Mouse (Mus musculus) forebrain, embryonic 15.5 days (tissue): ENCODE data around the gene Klhl32. TPM values are rescaled to one million over a fixed set of nuclear protein-coding genes. Genes with fewer than 3 reads are reported as not detected.
"Not testable (repeated sequence)": the region's sequence is repeated elsewhere in the genome, so short reads cannot be mapped to it uniquely, and the experiment has no call there.

Experiments
- ATAC-seq: fragments of 200-750 bp; cut with Nextera tagmentation; replicated peaks from 2 replicates; pipeline ENCODE4 v1.8.0; 2017; ENCODE audit warnings: mild to moderate bottlenecking, moderate TSS enrichment, moderate library complexity
- H3K27ac ChIP-seq: fragments of 300-500 bp; sonication (generic); replicated peaks from 2 replicates; pipeline ENCODE4 v1.5.1; 2015; ENCODE audit warnings: mild to moderate bottlenecking, inconsistent platforms
- H3K27me3 ChIP-seq: fragments of 300-500 bp; sonication (generic); 2 replicates; pipeline ENCODE4 v1.6.1; 2015; ENCODE audit warnings: inconsistent platforms
- H3K36me3 ChIP-seq: fragments of 300-500 bp; sonication (generic); 2 replicates; pipeline ENCODE4 v1.6.1; 2015; ENCODE audit warnings: mild to moderate bottlenecking, inconsistent platforms
- H3K4me1 ChIP-seq: fragments of 300-500 bp; sonication (generic); 2 replicates; pipeline ENCODE4 v1.6.1; 2015; ENCODE audit warnings: inconsistent platforms
- H3K4me2 ChIP-seq: fragments of 300-500 bp; sonication (generic); replicated peaks from 2 replicates; pipeline ENCODE4 v1.6.1; 2015; ENCODE audit warnings: mild to moderate bottlenecking, inconsistent platforms
- H3K4me3 ChIP-seq: fragments of 300-500 bp; sonication (generic); 2 replicates; pipeline ENCODE4 v1.5.1; 2015; ENCODE audit warnings: mild to moderate bottlenecking, inconsistent platforms
- H3K9ac ChIP-seq: fragments of 300-500 bp; sonication (generic); replicated peaks from 2 replicates; pipeline ENCODE4 v1.6.1; 2015; ENCODE audit warnings: mild to moderate bottlenecking, inconsistent platforms
- H3K9me3 ChIP-seq: fragments of 300-500 bp; sonication (generic); 2 replicates; pipeline ENCODE4 v1.6.1; 2016; ENCODE audit warnings: inconsistent platforms
- WGBS: fragments of 180-500 bp; shearing (Covaris S2); methylation state at CpG from one replicate; pipeline ENCODE4 v1.1.7; 2015; ENCODE audit warnings: mixed read lengths; 5-methylcytosine and 5-hydroxymethylcytosine counted together
- polyA plus RNA-seq: library from polyadenylated mRNA; unstranded; fragments of >200 nt; fragmentation: Nextera tagmentation; extraction: Ambion mirVana; gene quantifications from 2 replicates; pipeline ENCODE4 v1.2.1, GENCODE M21; 2015

Gene Klhl32
- polyA plus RNA-seq = 19.0 and 23.0 TPM in 2 replicates

DNA sequence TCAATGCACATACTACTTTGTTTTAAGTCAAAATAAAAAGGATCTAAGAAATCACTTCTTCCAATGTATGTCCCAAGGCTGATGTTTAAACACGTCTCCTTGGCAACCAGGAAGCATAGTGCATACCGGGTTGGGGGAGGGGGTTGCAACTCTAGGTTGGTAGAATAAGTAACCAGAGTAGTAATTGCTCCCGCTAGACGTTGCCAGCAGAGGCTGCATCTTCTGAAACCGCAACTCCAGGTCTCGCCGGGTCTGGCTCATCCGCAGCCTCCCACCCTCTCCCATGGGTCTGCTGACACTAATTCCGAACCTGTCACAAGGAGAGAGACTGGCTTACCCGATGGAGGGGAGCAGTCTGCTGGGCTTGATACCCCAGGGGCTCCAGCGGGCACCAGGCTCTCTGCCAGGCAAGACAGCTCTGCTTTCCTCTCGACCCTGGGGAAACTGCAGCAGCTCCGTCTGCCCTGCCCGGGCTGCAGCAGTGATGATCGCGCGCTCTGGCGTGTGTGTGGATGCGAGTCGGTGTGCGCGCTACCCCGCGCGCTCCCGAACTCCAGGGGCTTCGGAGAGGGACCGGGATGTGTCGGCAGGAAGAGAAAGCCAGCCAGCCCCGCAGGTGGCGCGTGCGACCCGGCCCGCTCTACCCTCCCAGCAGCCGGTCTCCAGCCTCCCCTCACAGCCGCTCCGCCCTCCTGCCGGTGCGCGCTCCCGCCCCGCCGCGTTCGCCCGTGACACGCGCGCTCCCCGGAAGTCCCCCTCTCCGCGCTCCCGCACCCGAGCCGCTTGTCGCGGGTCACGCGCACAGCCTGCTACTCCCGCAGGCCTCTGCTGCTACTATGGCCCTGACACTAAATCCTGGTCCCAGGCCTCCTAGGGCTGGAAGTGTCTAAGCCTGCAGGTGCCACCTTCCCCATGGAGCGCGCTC is at the start of gene Klhl32:
Gene Klhl32, minus strand, starts transcription at position 724 of the 925 bp plus-strand sequence.
- Histone ChIP-seq H3K36me3 (no peaks in the 10 kb centered on the region), H3K27ac (peak within 1 kb of the TSS; percentile 95), H3K4me2 (peak within 1 kb of the TSS; percentile 53), H3K4me3 (peak within 1 kb of the TSS; percentile 56), H3K4me1 (peaks cover 19% of the 10 kb centered on the region), H3K9me3 (no peaks in the 10 kb centered on the region), H3K9ac (peak within 1 kb of the TSS; percentile 58), H3K27me3 (no peaks in the 10 kb centered on the region)
- ATAC-seq = peak; percentile 95
- WGBS = under 1% methylated on average over 57 of the region's 63 CpGs

DNA sequence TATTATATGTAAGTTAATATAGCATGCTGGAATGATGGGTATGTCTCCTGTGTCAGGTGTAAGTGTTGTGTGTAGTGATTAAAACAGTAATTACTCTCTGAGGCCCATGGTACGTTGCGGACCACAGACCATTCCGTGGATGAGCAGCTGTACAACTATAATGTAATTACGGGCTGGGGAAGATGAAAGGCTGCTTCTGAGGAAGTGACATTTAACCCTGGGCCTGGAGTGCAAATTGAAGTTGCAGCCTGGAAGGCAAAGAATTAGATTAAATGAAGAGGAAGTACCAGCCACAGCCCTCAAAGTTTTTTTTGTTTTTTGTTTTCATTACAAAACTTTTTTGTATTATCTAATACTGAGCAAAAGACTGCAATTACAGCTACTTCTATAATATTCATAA is 48.2 kb upstream of the Klhl32 start:
- H3K27ac ChIP-seq = no peak overlapping the region
- WGBS = 32% methylated on average over 4 of the region's 4 CpGs
- H3K27me3 ChIP-seq = no peaks in the 10 kb centered on the region
- H3K9ac ChIP-seq = peak overlapping the region; percentile 66; the same call in 1 of the 2 replicates
- peaks cover 23% of the 10 kb centered on the region for H3K36me3 ChIP-seq
- ATAC-seq = no peak
- peak overlapping the region; percentile 75 for H3K4me2 ChIP-seq
- H3K4me3 ChIP-seq = peak overlapping the region; percentile 67
- no peaks in the 10 kb centered on the region for H3K9me3 ChIP-seq
- H3K4me1 ChIP-seq = peaks cover 14% of the 10 kb centered on the region

GRCm38 (mm10) chr4:24898636-24899035 is 47.7 kb upstream of the Klhl32 start:
- H3K27me3 ChIP-seq = no peaks in the 10 kb centered on the region
- H3K4me3 ChIP-seq = peak overlapping the region; percentile 67
- no peaks in the 10 kb centered on the region for H3K9me3 ChIP-seq
- H3K27ac ChIP-seq = no peak overlapping the region
- H3K36me3 ChIP-seq = peaks cover 23% of the 10 kb centered on the region
- WGBS = 27% methylated on average over 8 of the region's 8 CpGs
- peak overlapping the region; percentile 75 for H3K4me2 ChIP-seq
- peak overlapping the region; percentile 66 for H3K9ac ChIP-seq
- ATAC-seq = no peak
- peaks cover 14% of the 10 kb centered on the region for H3K4me1 ChIP-seq

DNA sequence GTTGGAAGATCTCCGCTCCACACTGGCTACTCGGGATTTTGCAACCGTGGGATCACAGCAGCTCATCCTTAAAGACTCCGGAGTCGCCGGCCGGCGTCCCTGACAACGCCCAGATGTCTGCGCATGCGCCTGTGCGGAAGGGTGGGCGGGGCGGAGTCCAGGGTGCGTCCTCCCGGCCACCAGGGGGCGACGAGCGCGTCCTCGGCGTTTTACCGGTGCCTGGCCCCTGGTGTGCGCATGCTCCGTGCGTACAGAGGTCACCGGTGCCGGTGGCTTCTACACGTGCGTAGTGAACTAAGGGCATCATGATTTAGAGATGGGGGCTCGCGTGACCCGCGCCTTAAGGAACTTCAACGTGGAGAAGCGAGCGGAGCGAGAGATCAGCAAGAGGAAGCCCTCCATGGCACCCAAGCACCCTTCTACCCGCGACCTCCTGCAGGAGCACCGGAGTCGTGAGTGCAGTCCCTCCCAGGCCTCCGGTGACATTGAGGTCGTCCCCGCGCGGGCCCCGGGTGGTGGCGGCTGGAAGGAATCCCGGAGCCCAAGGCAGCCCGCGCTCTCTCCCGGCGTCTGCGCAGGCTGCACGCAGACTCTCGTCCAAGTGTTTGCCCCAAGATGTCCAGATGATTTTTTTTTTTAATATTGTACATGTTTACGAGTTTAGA is 47.1 kb upstream of the Klhl32 start, which contains the start of gene Ndufaf4:
Gene Ndufaf4, plus strand, starts transcription at position 233 of the 665 bp plus-strand sequence.
- H3K27ac ChIP-seq = peak within 1 kb of the TSS; percentile 22; the same call in 1 of the 2 replicates
- peak; percentile 98 for ATAC-seq
- under 1% methylated on average over 58 of the region's 58 CpGs for WGBS

GRCm38 (mm10) chr4:24897351-24897750 is 46.4 kb upstream of the Klhl32 start:
- Histone ChIP-seq H3K27ac (0 out of 2 replicates have a peak overlapping the region, but pooled peaks have one; percentile 11), H3K9ac (peak overlapping the region; percentile 53), H3K4me2 (peak overlapping the region; percentile 75), H3K9me3 (no peaks in the 10 kb centered on the region), H3K27me3 (no peaks in the 10 kb centered on the region), H3K4me1 (peaks cover 14% of the 10 kb centered on the region), H3K4me3 (peak overlapping the region; percentile 67), H3K36me3 (peaks cover 13% of the 10 kb centered on the region)
- 16% methylated on average over 7 of the region's 7 CpGs for WGBS
- ATAC-seq = peak; percentile 59

More for the DNA sequence above, 47.1 kb upstream of the Klhl32 start, which contains the start of gene Ndufaf4:
- Histone ChIP-seq H3K27me3 (no peaks in the 10 kb centered on the region), H3K4me1 (peaks cover 14% of the 10 kb centered on the region), H3K4me2 (peak within 1 kb of the TSS; percentile 75), H3K9ac (peak within 1 kb of the TSS; percentile 66), H3K4me3 (peak within 1 kb of the TSS; percentile 67), H3K36me3 (peaks cover 18% of the 10 kb centered on the region), H3K9me3 (no peaks in the 10 kb centered on the region)

- Histone ChIP-seq H3K27ac (no peak overlapping the region), H3K4me1 (peaks cover 14% of the 10 kb centered on the region), H3K36me3 (peaks cover 10% of the 10 kb centered on the region), H3K4me3 (no peak overlapping the region), H3K9ac (no peak overlapping the region), H3K9me3 (no peaks in the 10 kb centered on the region), H3K4me2 (peak overlapping the region; percentile 75), H3K27me3 (no peaks in the 10 kb centered on the region)
- 0 out of 2 replicates have a peak, but pooled peaks have one; percentile 24 for ATAC-seq
- 0% methylated on average over 1 of the region's 1 CpGs for WGBS
Observed at GRCm38 (mm10) chr4:24896829-24897228, 45.9 kb upstream of the Klhl32 start.

DNA sequence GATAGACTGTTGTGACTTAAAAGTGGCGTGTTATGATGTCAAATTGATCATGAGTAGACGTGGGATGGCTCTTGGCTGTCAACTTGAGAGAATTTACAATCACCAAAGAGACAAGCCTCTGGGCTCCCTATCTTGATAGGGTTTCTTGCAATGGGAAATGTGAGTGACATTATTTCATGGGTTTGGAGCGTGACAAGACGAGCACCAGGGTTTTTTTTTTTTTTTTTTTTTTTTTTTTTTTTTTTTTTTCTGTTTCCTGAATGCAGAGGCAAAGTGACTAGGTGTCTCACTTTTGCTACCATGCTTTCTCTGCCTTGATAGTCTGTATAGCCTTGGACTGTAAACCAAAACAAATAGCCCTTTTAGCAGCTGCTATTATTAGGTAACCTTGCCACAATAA is 43.7 kb upstream of the Klhl32 start:
- peaks cover 14% of the 10 kb centered on the region for H3K4me1 ChIP-seq
- H3K27ac ChIP-seq = no peak overlapping the region
- no peaks in the 10 kb centered on the region for H3K27me3 ChIP-seq
- no peaks in the 10 kb centered on the region for H3K9me3 ChIP-seq
- H3K4me3 ChIP-seq = no peak overlapping the region
- no peak overlapping the region for H3K4me2 ChIP-seq
- no peaks in the 10 kb centered on the region for H3K36me3 ChIP-seq
- 84% methylated on average over 4 of the region's 4 CpGs for WGBS
- no peak for ATAC-seq
- H3K9ac ChIP-seq = no peak overlapping the region

DNA sequence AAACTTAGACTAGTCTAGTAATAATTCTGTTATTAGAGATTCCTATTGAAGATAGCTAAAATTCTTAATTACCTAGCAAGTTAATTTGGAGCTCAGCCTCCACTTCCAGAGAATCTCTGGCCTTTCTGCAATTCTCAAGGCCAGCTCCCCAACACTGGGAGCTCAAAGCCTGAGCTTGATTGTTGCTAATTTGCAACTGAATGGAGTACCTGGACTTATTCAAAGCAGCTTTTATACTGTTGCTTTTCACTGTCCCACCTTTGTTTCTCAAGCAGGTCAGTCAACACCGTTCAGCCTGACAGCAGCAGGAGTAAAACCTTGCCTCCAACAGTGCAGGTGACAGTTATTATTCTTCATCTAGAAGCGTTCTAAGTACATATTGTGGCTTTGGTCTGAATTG is 41.4 kb upstream of the Klhl32 start:
- H3K36me3 ChIP-seq, ATAC-seq, H3K4me3 ChIP-seq, H3K9me3 ChIP-seq, H3K9ac ChIP-seq, H3K4me2 ChIP-seq, H3K4me1 ChIP-seq, H3K27me3 ChIP-seq, H3K27ac ChIP-seq: not testable (repeated sequence)
- 52% methylated on average over 2 of the region's 2 CpGs for WGBS

- not testable (repeated sequence) for H3K27me3 ChIP-seq, H3K4me1 ChIP-seq, H3K9ac ChIP-seq, H3K4me3 ChIP-seq, H3K4me2 ChIP-seq, ATAC-seq, H3K36me3 ChIP-seq, H3K9me3 ChIP-seq, H3K27ac ChIP-seq
- 36% methylated on average over 2 of the region's 2 CpGs for WGBS
Observed at GRCm38 (mm10) chr4:24889386-24889785, 38.5 kb upstream of the Klhl32 start.

DNA sequence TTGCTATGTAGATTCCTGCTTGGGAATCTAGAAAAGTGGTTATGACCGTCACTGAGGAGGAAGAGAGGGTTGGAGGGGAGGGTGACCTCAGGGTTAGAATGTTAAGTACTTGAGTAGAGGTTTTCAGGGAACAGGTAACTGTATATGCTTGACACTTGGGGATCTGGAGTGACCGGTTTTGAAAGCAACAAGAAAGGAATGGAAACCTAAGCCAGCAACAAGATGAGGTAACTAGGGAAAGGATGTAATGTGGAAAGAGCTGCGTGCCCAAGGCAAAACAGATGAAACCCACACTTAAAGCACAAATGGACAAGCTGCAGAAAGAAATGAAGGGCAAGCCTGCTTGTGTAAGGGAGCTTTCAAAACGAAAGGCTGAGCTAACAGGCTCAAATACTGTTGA is 18.3 kb upstream of the Klhl32 start:
- ATAC-seq = no peak
- WGBS = 84% methylated on average over 4 of the region's 4 CpGs

DNA sequence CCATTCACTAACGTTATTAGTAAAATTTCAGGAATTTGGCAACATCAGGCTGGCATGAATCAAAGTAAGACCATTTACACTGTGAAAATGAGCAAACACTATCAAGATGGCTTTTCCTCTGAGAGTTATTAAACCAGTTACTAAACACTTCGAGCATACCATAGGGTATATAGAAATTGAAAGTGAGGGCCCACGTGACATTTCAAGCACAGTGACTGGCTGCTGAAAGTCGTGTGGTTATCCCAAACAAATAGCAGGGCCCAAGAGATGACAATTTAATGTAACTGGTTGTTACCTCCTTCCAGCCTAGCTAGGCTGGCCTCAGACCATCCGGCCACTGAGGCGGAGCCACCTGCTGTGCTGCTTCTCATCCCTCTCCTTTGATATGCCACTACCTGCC is 14.8 kb upstream of the Klhl32 start:
- H3K36me3 ChIP-seq = no peaks in the 10 kb centered on the region
- no peak overlapping the region for H3K4me3 ChIP-seq
- H3K9ac ChIP-seq = no peak overlapping the region
- no peaks in the 10 kb centered on the region for H3K4me1 ChIP-seq
- H3K27ac ChIP-seq = no peak overlapping the region
- 56% methylated on average over 6 of the region's 6 CpGs for WGBS
- no peaks in the 10 kb centered on the region for H3K9me3 ChIP-seq
- H3K4me2 ChIP-seq = no peak overlapping the region
- ATAC-seq = no peak
- H3K27me3 ChIP-seq = no peaks in the 10 kb centered on the region

More for the DNA sequence above, 18.3 kb upstream of the Klhl32 start:
- Histone ChIP-seq H3K4me3 (no peak overlapping the region), H3K9ac (no peak overlapping the region), H3K36me3 (no peaks in the 10 kb centered on the region), H3K27ac (no peak overlapping the region), H3K9me3 (no peaks in the 10 kb centered on the region), H3K4me2 (no peak overlapping the region), H3K4me1 (no peaks in the 10 kb centered on the region), H3K27me3 (no peaks in the 10 kb centered on the region)

DNA sequence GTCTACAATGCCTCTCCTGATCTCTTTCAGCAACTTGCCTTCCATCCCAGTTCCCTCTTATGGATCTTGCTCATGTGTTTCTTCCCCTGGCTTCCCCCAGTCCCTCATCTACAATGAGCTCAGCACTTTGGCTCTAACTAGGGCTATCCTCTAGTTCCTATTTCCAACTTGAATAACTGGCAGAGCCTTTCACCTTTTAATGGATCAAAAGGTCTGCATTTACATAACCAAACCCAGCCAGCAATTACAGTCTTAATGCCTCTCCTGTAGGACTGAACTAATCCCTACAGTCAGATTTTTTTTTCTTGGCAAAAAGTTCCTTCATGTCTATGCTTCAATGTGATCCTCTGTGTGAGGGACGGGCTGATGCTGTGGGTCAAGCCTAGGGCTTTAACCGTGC is 3.5 kb downstream of the Klhl32 start:
- WGBS = 32% methylated on average over 2 of the region's 2 CpGs
- no peak overlapping the region for H3K9ac ChIP-seq

More for the DNA sequence above, 3.5 kb downstream of the Klhl32 start:
- Histone ChIP-seq H3K4me2 (no peak overlapping the region), H3K4me3 (no peak overlapping the region), H3K36me3 (no peaks in the 10 kb centered on the region), H3K27me3 (no peaks in the 10 kb centered on the region), H3K27ac (no peak overlapping the region), H3K4me1 (peaks cover 19% of the 10 kb centered on the region), H3K9me3 (no peaks in the 10 kb centered on the region)
- no peak for ATAC-seq
